Mouse (Mus musculus): ENCODE measurements around the gene Atp2b2.

Atp2b2 gene

DNA sequence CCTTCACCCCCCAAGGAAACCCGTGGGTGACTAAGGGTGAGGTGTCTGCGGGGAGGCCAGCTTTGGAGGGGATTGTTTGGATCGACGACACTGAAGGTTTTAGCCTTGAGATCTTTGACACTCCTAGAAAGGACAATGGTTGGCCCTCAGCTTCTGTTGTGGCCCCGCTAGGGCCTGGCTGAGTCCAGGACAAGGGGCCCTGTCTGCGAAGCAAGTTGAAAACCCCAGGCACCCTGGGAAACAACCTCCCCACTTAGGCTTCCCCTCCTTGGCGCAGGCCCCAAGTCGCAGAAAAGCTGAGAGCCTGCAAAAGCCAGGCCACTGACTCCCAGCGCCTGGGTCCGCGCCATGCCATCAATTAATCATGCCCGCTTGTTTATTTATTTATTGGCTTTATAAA, at the start of gene Atp2b2:
TSS of gene Atp2b2 (minus strand) at position 282 of the 400 bp plus-strand sequence.
- DNase-seq = no peak

DNA sequence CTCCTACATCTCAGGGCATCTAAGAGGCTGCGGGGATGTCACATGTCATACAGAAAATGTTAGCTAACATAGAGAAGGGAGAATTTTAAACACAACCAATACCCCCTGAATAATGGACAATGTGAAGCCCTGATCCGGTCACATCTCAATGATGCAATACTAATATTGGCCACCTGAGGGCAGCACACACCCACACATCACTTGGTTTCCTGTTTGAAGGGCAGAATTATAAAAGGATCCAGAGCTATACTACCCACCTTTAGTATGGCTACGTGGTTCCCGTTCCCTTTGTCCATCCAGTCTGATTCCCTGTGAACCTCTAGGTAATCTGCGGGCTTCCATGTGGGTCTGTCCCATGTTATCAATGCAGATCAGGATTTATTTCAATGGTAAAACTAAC, 47.2 kb upstream of the Atp2b2 start:
- peak; percentile 39 for DNase-seq

DNA sequence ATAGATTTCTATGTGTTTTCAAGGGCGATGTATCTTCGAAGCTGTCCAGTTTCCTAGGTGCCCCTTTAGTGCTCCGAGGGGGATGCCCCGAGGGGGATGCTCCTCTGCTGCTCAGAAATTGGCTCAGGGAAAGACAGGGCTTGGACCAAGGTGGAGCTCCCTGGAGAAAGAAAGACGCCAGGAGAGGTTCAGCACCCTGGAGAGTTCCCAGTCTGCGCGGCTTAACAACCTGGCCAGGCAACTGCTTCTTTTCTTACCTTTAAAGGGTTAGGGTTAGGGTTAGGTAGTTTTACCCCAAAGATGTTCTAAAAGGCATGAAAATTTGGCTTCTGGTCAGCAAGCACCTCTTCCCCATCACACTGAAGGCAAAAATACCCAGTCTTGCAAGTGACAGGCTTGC, 44.7 kb upstream of the Atp2b2 start:
- peak; percentile 8 for DNase-seq

DNA sequence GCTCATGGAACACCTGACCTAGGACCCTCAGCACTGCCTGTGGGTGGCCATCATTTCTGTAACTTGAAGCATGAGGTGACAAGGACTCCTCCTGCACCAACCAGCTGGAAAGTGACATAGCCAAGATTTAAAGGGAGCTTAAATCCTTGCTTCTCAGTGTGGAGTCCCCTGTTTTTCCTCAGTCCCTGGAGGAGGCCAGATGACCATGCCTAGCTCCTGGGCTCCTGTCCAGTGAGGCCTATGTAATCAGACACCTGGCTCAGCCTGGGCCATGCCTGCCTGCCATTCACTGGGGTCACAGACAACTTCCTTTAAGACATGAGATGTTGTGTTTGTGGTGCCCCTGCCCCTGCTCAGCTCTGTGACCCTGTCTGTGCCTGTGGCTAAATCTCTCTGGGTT, 36.1 kb upstream of the Atp2b2 start:
- no peak for DNase-seq

DNA sequence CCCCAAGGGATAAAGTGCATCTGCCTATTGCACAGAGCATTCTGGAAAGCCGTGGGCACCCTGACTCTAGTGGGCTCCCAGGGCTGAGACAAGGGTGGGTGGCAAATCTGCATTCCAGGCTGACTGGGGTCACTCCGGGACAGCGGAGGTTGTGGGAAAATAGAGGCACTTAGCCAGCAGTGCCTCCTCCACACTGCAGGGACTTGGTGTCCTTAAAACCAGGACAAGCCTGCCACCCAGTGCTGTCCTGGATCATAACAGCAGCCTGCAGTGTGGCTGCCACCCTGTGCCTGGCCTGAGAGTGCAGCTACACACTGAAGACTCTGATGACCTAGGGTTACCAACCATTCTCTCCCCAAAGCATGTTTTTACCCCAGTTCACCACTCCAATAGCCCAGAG, 34.1 kb upstream of the Atp2b2 start:
- no peak for DNase-seq

DNA sequence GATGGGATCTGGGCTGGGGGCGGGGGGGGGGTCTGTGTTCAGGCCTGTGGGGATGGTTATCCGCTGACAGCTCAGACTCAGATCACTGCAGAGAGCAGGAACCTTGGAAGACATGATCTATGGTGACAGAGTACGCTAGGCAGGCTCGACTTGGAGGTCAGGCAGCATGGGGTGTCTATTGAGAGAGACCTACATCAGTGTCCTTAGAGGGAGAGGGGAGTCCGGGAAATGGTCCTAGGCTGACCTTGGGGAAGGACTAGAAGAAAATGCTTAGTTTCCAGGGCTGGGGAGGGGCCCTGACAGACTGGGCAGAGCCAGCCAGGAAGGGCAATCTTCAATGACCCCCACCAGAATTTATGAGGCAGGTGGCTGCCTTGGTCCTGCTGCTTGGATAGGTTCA, 33.6 kb upstream of the Atp2b2 start:
- no peak for DNase-seq

DNA sequence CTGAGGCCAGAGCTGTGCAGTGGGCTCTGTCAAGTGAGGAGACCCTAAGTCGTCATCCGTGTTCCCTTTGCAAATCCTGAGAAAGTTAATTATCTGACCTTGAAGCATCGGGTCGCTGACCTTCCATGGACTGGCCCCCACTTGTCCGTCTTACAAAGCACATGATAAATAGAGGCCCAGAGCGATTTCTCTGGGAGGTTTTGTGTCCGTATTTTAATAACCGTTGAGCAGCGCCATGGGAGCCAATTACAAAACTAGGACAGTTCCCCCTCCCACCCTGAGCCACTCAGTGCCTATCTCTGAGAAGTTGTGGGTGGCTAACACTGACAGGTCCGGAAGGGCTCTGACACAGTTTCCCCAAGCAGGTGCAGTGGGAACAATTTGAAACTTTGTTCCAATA, 32.5 kb upstream of the Atp2b2 start:
- DNase-seq = no peak

DNA sequence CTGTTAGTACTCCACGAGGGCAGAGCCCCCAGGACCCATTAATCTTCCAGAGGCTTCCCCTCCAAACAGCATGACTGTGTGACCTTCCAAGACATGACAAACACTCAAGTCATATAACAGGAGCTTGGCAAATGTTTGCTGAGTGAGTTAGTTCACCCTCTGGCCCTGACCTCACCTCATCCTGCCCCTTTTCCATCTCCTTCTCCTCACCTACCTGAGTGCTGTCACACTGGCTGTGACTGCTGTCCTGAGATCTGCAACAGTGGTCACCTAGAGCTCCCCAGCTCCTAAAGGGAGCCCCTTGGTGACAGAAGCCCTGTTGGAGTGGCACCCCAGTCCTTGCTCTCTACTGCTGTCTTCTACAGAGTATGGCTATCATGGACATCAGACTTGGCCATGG, 31.8 kb upstream of the Atp2b2 start:
- DNase-seq = no peak

DNA sequence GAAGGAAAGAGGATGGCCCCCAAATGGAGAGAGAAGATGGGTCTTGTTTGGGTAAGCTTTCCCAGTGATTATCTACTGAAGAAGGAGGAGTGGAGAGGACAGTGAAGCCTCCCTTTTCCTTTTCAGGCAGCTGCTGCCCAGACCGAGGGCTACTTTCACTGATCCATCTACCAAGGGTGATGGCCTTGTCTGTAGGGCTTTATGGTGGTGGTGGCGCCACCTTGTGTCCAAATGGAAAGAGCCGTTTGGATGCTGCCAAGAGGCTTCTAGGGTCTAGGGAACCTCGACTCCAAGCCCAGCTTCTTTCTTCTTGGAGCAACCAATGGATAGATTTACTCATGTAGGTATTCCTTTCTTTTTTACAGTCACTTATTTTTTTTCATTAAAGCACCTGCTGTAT, 29.2 kb upstream of the Atp2b2 start:
- DNase-seq = no peak

DNA sequence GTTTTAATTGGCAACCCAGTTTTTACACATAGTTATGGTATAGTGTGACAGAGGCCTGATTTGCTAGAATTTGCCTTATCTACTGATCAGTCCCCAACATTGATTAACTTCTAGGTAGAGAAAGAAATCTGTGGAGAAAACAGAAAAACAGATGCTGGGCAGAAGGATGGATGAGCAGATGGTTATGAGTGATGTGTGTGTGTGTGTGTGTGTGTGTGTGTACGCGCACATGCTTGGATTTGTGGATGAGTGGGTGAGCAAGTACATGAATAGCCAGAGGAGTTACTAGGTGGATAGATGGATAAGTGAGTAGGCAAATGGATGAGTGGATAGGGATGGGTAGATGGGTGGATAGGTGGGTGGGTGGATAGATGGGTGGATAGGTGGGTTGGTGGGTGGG, 20.7 kb upstream of the Atp2b2 start:
- DNase-seq = no peak

DNA sequence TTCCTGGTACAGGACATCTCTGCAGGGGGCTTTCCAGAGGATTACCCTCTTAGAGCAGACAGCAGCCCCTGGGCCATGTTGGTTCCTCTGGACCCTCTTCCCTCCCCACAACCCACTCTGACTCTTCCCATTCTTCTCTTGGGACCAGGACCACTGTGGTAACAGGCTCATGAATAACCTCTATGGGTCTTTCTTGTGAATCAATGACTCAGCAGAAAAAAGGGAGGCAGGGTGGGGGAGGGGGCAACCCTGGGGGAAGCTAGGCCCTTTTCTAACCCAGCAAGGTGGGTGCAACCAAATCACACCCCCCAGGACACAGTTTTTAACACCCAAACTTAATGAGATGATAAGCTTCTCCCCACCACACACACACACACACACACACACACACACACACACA, 20.3 kb upstream of the Atp2b2 start:
- no peak for DNase-seq

DNA sequence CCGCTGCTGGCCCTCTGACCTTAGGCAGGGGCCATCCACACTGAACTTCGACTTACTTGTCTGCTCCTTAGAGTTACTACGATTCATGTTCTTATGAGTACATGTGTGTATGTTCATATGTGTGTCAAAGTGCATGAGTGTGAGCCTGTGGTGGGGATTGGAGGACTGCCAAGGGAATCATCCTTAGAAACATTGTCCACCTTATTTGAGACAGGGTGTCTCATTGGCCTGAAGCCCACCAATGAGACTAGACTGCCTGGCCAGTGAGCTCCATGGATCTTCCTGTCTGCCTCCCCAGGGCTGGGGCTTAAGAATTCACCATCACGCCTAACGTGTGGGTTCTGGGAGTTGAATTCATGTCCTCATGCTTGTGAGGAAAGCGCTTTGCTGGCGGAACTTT, 16.8 kb upstream of the Atp2b2 start:
- DNase-seq = no peak

DNA sequence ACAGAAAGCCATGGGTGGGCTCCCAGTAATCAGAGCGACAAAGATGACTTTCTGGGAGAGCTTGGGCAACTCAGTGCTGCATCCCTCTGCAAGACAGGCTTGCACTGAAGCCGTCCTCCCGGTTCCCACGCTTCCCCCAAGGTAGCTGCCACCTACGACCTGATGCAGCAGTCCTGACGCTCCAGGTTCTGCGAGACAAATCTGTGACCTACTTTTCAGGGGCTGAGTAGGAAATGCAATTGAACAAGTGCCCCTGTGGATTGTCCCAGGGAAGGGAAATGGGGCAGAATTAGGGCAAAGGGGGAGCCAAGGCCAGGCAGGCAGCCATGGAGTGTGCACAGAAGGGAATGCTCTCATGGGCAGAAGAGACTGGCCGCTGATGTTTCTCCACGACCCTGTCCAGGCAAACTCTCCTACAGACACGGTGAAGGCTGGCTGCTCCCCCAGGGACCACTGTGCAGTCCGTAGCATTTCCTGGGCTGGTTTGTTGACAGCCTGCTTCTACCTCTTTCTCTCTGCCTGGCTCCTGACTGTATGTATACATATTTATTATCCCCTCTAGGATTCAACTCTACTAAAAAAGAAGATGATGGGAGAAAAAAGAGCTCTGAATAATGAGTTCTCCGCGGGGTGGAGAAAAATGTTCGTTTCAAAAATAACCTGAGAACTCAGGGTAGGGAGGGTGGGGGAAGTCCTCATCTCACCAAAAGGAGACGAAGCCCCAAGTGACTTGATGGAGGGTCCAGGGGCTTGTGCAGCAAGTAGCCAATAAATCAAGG, 15.8 kb upstream of the Atp2b2 start:
- no peak for DNase-seq

DNA sequence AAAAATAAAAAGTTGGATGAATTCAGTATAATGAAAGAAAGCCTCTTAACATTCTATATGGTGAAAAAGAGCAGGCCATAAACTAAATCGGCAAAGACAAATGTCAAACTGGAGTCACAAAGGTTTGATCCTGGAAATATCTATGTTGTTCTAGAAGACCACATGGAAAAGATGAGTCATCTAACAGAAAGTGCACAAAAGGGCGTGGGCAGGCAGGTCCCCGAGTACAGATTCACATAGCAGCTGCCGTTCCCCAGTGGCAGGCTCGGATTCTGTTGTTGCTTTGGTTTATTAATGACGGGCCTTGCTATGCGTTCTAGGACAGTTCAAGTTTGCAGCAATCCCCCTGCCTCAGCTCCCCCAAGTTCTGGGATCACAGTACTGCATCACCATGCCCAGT, 12.9 kb upstream of the Atp2b2 start:
- DNase-seq = no peak

DNA sequence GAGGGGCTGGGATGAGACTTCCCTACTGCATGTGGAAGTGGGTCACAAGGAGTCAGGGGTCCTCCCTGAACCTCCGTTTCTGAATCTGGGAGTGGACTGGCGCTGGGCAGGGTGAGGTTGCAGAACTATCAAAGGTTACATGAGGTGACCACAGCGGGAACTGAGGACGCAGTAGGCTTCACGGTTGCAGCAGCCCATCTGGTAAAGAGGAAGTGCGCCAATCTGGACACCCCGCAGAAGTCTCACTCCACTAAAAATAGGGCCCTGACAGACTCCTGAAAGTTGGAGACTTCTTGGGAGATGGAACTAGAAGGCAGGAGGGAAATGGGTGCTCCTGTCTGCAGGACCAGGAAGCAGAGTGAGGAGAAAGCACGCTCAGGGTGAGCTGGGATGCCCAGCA, 2.5 kb upstream of the Atp2b2 start:
- DNase-seq = no peak

DNA sequence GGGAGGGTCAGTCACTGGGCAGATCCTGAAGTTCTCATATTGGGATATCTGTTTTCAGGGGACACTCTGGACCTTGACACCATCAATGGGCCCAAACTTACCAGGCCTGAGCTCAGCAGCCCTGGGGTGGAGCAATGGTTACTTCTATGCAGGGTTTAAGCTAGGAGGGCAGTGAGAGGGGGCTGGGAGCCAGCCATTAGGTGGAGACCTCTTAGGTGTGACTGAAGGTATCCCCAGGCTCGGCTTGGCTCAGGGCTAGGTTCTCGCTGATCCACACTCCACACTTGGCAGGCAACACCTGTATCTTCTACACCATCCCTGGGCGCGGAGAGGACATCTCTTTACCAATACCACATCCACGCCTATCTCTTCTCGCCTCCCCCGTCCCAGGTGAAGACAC, 423 bp upstream of the Atp2b2 start:
- DNase-seq = no peak

DNA sequence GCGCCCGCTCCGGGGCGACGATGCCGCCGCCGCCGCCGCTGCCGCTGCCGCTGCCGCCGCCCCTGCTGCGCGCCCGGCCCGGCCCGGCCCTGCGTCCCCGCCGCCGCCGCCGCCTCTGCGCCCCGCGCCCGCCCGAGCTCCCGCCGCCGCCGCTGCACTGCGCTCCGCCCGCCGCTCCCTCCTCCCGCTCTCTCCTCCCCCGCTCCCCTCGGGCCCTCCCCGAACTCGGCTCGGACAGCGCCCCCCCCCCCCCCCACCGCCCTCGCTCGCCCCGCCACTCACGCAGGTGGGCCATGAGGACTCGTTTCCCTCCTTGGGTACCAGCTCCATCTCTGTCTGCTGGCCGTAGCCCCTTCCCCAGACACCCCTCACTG, 515 bp downstream of the Atp2b2 start:
- DNase-seq = no peak

DNA sequence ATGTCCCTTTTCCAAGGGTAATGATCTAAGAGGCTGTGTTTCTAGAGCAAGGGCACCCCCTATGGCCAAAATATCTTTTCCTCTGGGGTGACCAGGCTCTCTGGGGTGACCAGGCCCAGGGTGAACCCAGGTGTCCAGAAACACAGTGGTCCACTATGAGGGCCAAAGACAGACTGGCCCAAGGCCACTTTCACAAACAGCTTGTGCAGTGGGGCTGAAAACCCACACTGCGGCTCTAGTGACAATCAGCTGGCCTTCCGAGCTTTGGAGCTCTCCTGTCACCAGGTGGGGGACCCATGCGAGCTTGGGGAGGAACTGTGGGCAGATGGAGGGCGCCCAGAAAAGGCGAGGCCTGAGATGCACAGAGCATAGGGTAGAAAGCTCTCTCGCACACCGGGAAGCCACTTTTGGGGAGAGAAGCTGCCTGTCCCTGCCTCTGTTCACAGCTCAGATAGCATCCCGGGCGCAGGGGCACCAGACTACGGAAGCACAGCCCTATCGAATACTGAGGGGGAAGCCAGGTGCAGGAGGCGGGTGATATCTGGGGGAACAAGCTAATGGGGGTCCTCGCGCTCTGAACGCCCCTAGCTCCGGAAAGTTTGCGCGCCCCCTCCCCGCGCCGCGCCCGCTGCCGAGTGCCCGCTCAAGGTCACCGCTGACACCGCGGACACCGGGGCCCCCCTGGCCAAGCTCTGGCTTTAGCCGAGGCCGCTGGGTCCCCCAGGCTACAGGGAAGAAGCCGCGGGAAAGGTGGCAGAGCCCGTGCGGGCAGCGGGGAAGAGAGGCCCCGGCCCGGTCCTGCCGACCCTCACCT, 1.1 kb downstream of the Atp2b2 start:
- DNase-seq = no peak

DNA sequence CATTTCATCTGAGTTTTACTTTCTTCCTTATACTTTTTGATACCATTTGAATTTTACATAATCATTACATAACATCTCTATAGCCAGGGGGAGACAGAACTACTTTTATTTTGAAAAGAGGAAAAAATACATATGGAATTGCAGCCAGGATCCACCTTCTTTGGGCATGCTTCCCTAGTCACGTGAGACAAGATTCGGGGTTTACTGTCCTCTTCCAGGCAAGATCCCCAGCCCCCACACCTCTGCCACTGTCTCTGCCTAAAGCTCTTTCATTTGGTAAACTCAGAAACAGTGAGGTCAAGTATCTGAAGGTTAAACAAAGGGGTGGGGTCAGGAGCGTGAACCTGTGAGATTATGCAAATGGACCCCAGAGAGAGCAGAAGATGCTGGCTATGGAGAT, 6.7 kb downstream of the Atp2b2 start:
- DNase-seq = no peak

DNA sequence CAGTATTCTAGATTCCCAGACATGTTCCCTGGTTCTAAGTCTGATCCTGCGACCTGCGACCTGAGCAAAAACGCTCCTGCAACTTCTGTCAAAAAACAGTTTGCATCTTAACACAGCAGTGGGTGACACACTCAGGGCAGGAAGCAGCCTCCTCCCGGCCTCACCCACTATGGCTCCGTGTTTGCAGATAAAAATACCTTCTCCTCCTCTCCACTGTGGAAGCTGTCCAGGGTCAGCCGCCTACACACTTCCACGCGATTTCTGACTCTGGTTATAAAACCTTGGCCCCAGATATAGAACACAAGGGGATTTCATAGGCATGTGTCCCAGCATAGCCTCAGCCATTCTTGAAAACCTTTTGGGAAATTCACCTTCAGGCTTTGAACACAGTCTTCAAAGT, 9.6 kb downstream of the Atp2b2 start:
- DNase-seq = no peak

DNA sequence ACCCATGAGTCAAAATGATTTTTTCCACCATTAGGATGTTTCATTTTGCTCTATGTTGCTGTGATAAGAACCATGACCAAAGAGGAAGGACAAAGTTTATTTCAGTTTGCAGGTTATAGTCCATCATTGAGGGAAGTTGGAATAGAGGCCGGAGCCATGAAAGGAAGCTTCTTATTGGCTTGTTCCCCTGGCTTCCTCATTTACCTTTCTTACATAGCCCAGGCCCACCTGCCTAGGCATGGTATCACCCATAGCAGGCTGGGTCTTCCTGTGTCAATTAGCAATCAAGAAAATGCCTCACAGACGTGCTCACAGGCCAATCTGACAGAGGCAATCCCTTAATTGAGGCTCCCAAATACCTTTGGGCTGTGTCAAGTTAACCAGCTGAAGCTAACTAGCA, 18.6 kb downstream of the Atp2b2 start:
- DNase-seq = no peak

DNA sequence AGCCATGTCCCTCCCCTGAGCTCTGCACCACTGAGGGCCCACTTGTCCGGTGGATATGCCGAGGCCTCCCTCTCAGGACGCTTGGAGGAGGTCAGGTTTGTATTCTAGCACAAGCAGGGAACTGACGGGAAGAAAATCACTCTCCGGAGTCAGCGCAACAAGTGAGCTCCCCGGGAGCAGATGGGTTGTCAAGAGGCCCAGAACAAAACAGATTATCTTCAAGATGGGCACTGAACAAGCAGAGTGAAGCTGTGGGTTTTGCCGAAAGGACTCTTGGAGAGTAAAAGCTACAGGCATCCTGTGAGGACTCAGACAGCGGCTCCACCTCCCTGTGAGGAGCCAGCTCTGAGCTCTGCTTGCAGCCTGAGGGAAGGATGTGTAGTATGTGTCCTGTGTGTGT, 20.3 kb downstream of the Atp2b2 start:
- no peak for DNase-seq

DNA sequence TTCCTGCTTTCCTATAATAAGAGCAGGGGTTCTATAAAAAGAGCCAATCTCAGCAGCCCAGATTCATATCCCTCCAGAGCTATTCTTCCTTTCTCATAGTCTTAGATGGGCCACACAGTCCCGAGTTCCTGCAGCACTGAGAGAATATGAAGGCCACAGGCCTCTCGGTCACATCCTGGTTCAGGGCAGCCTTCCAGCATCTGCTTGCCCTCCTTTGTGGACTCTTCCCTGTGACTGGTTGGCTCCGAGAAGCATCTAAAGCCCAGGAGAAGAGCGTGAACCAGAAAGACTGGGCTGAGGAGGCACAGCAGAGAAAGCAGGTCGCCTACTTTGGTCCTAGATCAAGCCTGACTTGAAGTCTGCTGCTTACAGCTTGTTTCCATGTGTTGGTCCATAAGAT, 28.6 kb downstream of the Atp2b2 start:
- no peak for DNase-seq

DNA sequence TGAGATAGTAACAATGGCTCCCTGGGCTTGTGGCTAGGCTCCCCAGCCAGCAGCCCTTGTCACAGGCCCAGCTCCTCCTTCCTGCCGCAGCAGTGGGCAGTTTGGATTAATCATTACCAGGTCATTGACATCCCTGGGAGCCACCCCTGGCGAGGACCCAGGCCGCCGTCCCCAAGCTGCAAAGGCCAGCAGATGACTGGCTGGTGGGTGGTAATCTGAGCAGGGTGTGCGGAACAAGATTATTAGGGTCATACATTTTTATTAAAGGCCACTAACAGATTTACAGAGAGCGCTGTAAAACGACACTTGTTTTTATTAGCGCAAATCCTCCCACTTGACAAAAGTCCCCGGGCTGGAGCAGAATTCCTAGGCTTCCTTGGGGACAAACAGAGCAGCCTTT, 29.6 kb downstream of the Atp2b2 start:
- no peak for DNase-seq

DNA sequence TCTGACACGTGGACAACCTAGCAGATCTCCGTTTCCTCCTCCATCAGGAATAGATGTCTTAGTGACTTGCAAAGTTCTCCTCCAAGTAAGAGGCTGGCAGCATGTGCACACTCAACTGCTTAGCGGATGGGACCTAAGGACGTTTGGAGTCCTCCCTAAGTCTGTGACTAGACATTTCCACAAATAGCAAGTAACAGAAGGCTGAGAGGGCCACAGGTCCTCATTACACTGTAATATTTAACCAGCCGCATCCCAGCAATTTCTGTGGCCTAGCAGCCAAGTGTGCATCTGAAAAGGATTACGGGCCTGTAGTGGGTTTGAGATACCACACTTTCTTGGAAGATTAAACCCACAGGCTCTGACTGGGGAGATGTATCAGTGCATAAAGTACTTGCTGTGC, 30.4 kb downstream of the Atp2b2 start:
- DNase-seq = no peak
